Mouse (Mus musculus): ENCODE data around the gene E2f6.

DNA sequence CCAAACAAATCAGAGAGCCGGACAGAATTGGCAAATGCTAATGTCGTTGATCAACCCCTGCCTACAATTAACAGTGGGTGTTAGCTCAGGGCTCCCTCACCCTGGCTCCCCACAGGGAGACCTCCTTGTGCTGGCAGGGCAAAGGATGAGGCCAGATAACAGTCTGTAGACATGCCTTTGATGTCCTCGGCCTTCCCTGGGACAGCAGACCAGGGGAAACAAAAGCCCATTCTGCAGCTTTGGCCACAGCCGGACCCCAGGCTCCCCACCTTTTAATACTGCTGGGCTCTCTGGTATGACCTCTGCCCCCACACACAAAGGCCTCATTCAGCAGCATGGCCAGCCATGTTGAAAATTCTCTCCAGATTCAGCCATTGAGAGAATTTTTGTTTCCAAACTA lies 21.0 kb upstream of the E2f6 start:
- TF ChIP-seq POLR2A (IDR thresholded peaks at IDR 0.05; ENCODE audit: low read depth, low read length) (no peak), CTCF (IDR thresholded peaks at IDR 0.05; ENCODE audit: extremely low read depth, insufficient read depth, insufficient read length, insufficient replicate concordance) (no peak)
